Mouse (Mus musculus): ENCODE measurements at regions not wholly inside any gene's neighbourhood (a gene's known extent, or its start where the extent isn't known, plus 50 kb on each side); places are given as distances from the start of the nearest gene placed in this dataset.
"Not testable (repeated sequence)": the region's sequence is repeated elsewhere in the genome, so short reads cannot be mapped to it uniquely, and the experiment has no call there.

DNA sequence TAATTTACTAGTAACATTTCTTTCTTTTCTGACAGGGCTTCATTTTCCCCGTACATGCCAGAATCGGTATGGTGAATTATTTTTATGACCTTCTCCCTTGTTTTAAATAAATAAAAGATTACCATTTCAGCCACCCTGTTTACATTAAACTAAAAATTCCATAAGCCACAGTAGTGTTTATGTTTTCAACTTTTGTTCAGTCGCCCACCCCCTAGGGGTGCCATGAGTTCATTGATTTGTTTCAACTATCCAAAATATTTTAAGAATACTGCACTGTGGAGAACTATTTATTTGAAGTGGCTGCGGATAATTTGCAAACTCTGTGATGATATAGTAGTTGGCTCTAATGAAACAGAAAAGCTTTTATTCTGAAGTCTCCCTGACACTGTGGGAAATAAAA, 132.9 kb downstream of the Tfec start:
- no peak for DNase-seq (ENCODE audit: low spot score in 2 of 2)

GRCm38 (mm10) chr6:16764707-16765106, 133.5 kb downstream of the Tfec start:
- DNase-seq (ENCODE audit: low spot score in 2 of 2), result no peak

DNA sequence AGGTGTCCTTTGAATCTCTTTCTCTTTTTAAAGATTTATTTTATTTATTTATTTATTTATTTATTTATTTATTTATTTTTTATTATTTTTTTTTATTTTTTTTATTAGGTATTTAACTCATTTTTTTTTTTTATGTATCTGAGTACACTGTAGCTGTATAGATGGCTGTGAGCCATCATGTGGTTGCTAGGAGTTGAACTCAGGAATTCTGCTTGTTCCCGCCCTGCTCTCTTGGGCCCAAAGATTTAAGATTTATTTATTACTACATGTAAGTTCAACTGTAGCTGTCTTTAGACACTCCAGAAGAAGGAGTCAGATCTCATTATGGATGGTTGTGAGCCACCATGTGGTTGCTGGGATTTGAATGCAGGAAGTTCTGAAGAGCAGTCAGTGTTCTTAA, 143.2 kb downstream of the Tfec start:
- not testable (repeated sequence) for DNase-seq (ENCODE audit: low spot score in 2 of 2)

DNA sequence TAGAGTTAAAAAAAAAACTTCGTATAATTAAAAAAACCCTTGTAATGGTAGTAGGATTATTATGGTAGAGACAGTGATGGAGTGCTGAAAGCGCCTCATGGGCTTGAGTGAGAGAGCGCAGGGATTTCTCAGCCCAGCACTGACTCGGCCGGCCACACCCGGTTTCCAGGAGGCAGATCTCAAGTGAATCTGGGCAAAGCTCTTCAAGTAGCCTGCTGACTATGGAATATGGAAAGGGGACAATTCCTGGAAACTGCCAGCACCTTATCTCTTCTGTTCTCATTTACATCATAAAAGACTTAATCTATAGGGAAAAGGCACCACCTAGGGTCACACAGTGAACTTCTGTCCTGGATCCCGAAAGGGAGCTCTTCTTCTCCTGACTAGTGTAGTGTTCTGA, 165.1 kb downstream of the Tfec start:
- DNase-seq (ENCODE audit: low spot score in 2 of 2), result no peak

- no peak for DNase-seq (ENCODE audit: low spot score in 2 of 2)
Measured at GRCm38 (mm10) chr6:16732095-16732494, 166.1 kb downstream of the Tfec start.

DNA sequence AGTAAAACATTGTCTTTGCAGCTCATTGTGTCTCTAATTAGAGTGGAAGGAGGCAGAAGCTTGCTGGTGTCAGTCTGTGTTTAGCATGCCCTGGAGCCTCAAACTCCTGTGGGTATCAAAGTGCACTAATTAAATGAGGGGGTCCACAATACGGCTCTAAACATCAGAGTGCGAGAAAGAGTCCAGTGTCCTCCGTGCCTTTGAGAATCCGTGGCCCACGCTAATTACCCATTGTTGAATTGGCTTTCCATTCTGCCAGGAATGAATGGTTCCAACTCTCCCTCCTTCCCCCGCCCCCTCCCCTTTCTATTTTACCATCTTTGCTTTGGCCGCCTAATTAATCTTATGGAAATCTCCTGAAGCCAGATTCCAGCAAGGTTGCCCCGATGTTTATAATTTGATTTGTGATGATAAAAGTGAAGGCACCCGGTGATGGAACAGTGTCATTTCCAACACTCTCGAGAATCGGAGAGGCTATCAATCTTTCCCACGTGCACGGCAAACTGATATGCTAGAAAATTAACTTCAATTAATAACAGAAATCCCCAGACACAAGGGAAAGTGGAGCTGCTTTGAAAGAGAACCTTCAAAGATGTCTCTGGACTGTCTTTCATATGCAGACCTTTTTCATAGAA, 170.9 kb downstream of the Tfec start:
- no peak for DNase-seq (ENCODE audit: low spot score in 2 of 2)

DNA sequence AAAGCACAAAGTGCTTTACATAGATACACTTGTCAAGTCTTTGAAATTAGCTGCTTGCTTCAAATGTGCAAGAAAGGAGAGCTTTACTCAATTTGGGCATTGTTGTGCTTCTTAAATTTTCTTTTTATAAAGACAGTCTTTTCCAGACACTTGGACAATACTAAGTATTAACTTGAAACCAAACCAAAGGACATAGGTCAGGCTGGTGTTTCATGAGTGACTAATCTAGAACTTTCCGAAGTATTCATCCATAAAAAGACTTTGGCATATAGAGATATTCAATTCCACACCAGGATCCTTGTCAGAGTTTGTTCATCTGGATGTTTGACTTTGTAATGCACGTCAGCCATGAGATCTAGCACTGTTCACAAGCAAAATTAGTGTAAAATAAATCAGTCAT, 173.0 kb downstream of the Tfec start:
- no peak for DNase-seq (ENCODE audit: low spot score in 2 of 2)

GRCm38 (mm10) chr6:16704496-16704895, 193.7 kb downstream of the Tfec start:
- DNase-seq (ENCODE audit: low spot score in 2 of 2), result no peak

DNA sequence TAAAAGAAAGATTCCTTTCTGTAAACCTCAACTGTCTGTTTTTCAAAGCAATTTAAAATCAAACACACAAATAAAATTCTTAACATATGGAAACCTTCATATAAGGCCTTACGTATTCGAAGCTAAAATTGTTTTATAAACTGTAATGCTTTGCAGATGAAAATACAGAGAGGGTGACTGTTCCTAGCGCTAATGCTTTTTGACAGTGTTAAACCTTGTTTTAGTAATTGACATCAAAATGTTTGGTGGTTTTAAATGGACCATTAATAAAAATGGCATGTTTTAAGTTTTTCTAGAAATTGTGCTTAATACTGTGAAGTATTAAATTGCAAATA, 194.9 kb downstream of the Tfec start:
- no peak for DNase-seq (ENCODE audit: low spot score in 2 of 2)

DNA sequence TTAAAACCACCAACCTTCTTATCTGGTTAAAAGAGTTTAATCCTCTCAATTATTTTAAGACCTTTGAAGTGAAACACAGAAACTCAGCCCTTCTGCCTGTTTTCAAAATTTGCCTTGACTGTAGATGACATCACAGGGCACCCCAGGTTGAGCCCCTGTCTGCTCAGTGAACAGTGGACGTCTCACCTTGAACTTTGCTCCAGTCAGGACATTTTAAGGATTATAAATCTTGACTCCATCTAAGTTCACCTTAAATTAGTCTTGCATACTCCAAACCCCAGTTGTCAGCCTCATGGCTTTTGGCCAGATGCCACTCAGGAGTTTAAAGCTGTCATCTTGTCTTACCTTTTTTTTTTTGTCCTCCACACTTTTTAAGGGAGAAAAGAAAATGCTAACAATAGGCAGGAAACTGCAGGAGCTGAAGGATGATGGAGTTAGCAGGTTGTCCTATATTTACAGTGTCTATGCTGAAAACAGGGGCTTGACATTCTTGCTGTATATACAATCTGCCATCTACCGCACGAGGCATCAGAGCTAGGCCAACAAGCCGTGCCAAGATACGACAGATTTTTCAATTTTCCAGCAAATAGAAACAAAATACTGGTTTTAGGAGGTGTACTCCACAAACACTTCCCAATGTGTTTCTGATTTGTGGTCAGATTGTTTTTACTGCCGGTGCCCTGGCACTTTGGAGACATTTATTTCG, 195.4 kb downstream of the Tfec start:
- no peak for DNase-seq (ENCODE audit: low spot score in 2 of 2)

DNA sequence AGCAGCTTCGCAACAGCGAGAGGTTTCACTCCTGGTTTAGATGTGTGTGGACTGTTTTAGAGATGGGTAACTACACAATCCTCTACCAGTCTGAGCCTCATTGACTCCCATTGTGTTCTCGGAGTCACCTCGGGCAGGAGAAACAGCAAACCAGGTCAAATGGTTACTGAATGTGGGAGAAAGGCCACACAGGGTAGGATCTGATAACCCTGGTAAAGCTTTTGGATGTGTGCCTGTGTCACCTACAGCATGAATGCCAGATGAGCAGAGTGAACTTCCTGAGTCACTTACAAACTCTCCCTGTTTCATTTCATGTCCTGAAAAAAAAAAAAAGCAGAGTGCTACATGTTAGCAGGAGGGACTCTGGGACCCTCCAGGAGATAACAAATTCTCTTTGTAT, 201.0 kb downstream of the Tfec start:
- DNase-seq (ENCODE audit: low spot score in 2 of 2), result no peak

- no peak for DNase-seq (ENCODE audit: low spot score in 2 of 2)
Measured at GRCm38 (mm10) chr6:16668004-16668403, 230.2 kb downstream of the Tfec start.

DNA sequence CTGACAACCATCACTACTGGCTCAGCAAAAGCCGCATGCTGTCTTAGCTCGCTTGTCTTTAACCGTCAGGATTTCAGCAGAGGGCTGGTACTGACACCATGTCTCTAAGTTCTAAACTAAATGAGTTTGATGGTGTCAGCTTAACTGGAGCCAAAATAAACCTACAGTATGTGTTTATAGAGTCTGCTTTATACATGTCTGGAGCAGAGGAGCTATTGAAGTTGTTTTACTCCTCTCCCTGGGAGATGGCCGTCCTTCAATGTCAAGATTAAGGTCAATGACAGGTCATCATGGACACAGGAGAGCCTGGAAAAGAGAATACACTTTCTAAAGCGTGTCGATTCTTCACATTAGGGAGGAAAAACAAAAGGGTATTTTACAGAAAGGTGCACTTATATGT, 231.0 kb downstream of the Tfec start:
- DNase-seq (ENCODE audit: low spot score in 2 of 2), result no peak

GRCm38 (mm10) chr6:16646269-16646668, 252.0 kb downstream of the Tfec start:
- no peak for DNase-seq (ENCODE audit: low spot score in 2 of 2)

- no peak for DNase-seq (ENCODE audit: low spot score in 2 of 2)
Measured at GRCm38 (mm10) chr6:16643519-16643918, 254.7 kb downstream of the Tfec start.

GRCm38 (mm10) chr6:16636736-16637304, 261.4 kb downstream of the Tfec start:
- DNase-seq (ENCODE audit: low spot score in 2 of 2), result no peak

- DNase-seq (ENCODE audit: low spot score in 2 of 2), result no peak
Measured at GRCm38 (mm10) chr6:16636108-16636507, 262.1 kb downstream of the Tfec start.

- DNase-seq (ENCODE audit: low spot score in 2 of 2), result no peak
Measured at GRCm38 (mm10) chr6:16607393-16608023, 290.7 kb downstream of the Tfec start.

DNA sequence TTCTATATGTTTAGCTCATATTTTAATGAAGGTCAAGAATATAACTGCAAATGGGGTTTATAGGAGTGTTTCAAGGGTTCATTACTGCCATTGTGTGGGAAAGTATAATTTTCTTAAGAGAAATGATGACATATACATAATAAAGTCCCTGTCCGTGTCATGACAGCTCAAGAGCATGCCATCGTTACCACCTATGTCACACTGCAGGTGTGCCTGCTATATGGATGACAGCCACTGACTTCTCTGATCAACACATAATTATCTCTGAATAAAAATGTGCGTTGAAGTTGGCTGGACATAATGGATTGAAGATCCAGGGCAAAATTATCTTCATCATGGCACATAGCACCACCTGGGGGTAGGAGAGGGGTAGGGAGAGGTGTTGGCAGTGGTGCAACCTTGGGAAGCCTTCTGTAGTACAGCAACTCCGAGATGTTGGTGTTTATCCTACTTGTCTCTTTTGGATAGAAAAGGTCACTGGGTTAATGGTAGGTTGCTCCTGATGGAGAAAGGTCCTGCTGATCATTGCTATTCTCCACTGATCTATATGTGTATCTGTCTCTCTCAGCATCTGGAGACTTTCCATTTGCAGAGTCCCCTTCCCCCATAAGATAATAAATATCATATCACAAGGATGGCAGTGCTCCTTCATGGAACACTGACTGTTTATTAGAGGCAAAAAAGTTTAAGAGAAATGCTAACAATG, 291.4 kb downstream of the Tfec start:
- DNase-seq (ENCODE audit: low spot score in 2 of 2), result no peak

DNA sequence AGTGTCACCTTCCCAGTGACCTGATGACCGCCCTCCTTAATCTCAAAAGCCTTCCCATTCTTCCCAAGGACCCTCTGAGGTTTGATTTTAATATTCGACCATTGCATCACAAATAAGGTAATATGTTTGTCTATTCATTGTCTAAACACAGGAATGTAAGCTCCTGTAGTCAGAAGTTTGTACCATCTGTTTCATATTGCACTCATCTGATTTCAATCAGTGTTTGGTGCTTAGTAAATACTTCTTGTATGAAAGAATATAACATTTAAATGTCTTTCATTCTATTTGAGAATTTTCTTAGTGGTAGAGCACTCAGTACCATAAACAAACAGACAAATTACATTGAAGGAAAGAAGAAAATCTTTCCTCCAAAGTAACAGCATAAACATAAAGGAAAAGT, 305.8 kb downstream of the Tfec start:
- no peak for DNase-seq (ENCODE audit: low spot score in 2 of 2)

DNA sequence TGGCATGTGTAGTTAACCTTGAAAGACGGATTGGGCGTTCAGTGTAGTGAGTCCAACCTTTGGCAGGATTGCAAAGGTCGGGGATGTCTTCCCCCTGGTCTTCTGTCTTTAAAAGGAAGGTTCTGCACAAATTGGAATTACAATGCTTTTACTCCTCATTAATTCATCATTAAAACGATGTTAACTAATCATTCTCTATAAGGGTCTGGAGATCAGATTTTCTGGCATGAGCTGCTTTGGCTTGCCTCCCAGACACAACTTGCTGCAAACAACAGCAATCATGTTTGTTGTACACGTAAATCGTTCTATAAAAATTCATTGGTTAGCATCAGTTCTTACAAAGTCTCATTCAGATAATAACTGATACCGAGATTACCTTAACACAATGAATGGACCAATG, 315.9 kb downstream of the Tfec start:
- DNase-seq (ENCODE audit: low spot score in 2 of 2), result no peak

DNA sequence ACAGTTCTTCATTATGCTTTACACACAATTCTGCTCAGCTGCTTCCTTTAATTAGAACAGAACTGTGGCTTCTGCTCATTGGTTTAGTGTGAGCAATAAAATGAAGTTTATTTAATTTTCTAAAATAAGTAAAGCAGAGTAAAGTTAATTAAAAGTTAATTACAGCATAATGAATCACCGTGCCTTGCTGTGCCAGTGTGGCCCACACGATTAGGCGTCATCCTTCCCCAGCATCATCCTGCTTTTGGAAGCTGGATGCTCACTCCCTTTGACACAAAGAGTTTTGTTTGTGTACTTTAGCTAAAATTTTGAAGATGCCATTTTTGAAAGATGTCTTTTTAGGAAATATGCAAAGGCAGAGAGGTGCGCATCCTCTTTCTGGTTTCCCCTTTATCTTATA, 316.4 kb downstream of the Tfec start:
- no peak for DNase-seq (ENCODE audit: low spot score in 2 of 2)
